Mouse (Mus musculus): ENCODE measurements around the gene Gm10778.

Gm10778 gene

DNA sequence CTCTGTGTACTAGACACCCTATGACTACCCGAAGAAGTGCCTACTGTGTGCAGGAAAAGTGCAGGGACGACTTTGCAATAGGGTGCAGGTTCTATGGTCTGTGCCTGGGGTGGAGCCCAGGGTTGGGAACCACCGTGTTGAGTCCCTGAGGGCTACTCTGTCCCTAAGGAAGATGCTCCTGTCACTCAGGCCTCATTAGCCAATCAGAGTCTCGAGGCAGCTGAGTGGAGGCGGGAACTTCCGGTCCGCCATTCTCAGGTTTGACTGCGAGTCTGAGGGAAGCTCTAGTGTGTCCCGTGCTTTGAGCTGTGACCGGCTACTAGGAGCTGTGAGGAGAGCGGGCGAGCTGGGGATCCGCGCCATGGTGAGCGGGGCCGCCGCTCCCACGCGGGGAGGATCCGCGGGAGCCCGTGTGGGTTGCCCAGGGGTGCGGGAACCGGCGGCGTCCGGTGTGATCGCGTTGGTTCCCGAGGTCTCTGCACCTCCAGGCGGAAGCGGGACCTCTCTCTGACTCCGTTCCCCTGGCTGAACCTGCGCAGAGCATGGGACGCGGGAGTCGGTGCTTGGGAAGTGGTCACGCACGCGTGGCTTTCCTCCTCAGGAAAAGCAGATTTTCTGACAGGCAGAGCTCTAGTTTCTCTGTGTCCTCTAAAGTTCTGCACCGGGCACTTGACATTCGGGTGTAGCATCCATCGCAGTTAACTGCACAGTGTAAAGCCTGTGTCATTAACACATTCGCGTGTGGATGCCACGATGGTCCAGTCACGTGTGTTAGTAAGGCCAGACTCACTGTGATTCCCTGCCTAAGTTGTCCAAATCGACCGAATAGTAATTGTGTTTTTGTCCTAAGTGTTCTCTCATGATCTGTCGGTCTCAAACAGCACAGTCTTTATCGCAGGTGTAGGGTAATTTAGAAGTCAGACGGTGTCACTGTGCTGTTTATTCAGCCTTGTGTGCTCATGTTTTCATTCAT lies at the start of gene Gm10778:
Gene Gm10778, plus strand, starts transcription at position 257 of the 973 bp plus-strand sequence.
- DNase-seq (ENCODE audit: extremely low read depth, insufficient read length, low spot score), result peak; percentile 84

DNA sequence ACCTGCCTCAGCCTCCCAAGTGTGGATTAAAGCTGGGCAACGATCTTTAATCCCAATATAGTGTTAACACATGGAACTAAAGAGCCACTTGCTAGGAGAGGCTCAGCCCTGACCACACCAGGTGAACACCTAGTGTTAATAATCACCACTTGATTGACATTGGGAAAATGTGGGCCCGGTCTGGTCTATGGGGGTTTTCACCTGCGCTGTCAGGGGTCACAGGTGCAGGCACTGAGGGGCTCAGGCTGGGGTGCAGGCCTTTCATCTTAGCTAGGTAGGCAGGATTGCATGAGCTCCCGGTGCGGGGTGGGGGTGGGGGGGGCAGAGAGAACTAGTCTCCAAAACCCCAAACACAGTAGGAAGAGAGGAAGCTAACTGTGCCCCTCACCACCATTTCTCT lies 49.2 kb upstream of the Gm10778 start:
- no peak for DNase-seq (ENCODE audit: extremely low read depth, insufficient read length, low spot score)

DNA sequence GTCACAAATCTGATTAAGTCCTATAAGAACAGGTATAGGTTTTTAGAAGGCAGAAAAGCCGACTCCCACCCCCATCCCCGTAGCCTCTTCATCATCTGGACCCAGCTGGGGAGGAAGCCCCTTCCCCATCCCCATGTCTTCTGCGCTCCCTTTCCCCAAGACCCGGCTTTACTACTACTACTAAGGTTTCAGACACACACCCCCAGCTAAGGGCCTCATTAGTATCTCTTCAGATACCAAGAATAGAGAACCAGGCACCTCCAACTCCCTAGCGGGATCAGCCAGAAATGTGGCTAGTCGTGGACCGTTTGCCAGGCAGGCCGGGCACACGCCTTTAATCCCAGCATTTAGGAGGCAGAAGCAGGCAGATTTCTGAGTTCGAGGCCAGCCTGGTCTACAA lies 48.8 kb upstream of the Gm10778 start:
- DNase-seq (ENCODE audit: extremely low read depth, insufficient read length, low spot score), result no peak

DNA sequence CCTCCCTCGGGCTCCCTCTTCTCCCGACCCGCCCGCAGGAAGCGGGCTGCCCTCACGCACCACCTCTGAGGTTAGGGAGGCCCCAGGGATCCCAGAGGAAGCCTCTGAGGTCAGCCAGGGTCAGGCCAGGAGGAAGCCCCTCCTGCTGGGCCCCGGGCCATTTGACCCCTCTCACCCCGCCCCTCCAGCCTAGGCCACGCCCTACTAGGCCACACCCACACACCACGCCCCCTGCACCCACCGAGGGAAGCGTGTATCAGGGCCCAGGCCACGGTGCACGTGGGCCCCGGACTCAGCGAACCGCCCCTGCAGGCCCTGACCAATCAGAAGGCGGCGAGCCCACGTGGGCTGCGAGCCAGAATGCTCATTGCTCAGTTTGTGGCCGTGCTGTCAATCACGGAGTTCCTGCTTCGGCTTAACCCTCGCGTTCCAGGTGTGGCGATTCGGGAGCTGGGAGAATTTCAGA lies 48.1 kb upstream of the Gm10778 start, which contains the start of gene Tle6:
Gene Tle6, minus strand, starts transcription at position 336 of the 466 bp plus-strand sequence.
- peak; percentile 84 for DNase-seq (ENCODE audit: extremely low read depth, insufficient read length, low spot score)

DNA sequence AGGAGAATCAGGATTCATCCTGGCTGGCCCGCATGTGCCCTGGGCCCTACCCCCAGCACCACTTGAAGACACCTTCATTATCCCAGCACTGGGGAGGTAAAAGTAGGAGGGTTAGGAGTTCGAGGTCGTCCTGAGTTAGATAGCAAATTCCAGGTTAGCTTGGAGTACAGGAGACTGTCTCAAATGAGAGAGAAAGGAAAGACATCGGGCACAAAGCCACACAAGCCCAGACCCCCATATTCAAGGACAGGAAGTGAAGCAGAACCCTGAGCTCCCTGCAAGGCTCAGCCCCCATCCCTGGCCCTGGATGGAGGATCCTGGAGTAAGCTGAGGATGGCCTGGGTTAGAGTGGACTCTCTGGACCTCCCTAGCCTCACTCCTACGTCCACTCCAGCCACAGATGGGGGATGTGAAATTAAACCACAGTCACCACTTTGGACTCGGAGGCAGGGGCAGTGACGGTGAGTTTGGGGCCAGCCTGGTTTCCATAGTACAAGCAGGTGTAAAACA lies 47.4 kb upstream of the Gm10778 start:
- DNase-seq (ENCODE audit: extremely low read depth, insufficient read length, low spot score), result no peak

DNA sequence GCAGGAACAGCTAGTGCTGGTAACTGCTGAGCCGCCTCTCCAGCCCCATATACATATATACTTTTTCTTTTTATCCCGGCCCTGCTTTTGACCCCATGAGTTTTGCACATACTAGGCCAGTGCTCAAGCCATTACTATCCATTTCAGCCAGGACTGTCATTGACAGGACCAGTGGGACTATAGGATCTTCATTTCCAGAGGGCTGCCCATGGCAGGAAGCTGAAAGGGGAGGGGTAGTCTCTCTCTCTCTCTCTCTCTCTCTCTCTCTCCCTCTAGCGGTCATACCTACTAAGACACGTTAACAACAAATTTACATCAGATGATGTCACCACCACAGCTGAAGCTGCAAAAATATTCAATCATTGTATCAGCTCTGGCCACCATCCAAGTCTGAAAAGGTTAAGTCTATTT lies 46.1 kb upstream of the Gm10778 start:
- no peak for DNase-seq (ENCODE audit: extremely low read depth, insufficient read length, low spot score)

DNA sequence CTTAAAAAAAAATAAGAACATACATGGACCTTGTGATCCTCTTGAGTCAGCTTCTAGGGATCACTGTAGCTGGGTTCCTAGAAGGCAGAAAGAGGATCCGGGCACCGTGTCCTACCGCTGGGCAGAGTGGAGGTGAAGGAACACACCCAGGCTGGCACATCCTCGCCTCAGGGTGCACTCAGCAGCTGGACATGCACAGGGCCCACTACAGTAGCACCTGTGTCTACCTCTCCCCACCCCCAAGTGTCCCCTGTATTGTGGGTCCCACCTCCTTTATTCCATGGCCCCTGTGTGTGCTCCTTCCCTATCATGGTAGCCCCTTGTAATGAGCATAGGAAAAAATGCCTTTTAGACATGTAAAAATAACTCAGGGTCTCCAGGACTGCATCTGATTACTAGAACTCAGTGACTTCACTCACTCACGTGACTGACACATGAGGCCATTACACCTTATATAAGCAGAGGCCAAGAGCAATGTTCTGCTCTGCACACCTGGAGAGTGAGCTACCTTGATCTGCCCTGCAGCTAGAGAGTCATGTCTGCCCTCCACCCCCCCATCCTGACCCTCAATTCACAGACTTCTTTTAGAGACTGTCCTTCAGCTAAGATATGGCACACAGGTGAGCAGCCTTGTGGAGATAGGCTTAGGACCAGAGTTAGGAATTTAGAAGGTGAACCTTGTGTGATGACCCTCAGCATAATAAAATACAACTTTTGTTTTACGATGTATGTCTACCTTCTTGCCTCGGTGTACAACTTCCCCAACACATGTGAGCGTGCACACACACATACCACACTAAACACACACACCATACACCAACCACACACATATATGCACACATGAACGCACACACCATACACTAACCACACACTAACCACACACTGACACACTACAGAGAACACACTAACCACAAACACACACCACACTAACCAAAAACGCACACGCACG lies 44.6 kb upstream of the Gm10778 start:
- DNase-seq (ENCODE audit: extremely low read depth, insufficient read length, low spot score), result no peak

DNA sequence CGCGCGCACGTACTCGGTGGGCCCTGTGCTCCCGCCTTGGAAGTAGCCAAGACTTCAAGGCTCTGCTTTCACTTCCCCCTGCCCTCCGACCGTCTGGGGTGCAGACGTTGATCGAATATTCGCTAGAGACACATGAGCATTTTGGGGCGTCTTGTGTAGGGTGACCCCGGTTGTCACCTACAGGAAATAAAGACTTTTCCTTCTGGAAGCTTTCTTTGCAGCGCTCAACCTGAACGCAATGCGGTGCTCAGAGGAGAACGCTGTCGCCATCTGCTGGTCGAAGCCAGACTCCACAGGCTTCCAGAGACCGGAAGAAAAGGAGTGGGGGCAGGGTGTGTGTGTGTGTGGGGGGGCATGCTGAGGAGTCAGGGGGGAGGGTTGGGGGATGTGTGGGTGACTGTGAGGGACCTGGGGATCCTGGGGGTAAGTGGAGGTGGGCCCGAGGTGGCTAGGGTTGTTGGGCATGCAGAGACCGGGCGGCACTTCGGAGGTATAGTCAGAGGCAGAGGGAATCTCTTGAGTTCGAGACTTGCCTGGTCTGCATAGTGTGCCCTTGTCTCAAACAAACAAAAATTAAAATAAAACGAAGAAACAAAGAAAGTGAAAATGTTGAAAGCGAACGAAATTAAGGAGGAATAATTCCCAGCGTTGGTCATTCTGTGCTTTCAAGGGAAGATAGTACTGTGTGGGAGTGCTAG lies 43.7 kb upstream of the Gm10778 start:
- peak; percentile 76 for DNase-seq (ENCODE audit: extremely low read depth, insufficient read length, low spot score)

DNA sequence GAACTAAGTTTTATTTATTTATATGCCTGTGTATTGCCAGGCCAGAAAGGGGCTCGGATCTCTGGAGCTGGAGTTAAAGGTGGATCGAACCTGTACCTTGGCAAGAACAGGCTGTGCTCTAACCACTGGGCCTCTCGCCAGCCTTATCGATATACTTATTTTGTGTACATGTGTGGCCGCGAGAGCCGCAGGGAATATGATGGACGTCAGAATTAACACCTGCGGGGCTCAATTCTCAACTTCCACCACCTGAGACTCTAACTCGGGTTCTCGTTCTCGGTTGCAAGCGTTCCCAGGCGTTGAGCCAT lies 43.2 kb upstream of the Gm10778 start:
- no peak for DNase-seq (ENCODE audit: extremely low read depth, insufficient read length, low spot score)

DNA sequence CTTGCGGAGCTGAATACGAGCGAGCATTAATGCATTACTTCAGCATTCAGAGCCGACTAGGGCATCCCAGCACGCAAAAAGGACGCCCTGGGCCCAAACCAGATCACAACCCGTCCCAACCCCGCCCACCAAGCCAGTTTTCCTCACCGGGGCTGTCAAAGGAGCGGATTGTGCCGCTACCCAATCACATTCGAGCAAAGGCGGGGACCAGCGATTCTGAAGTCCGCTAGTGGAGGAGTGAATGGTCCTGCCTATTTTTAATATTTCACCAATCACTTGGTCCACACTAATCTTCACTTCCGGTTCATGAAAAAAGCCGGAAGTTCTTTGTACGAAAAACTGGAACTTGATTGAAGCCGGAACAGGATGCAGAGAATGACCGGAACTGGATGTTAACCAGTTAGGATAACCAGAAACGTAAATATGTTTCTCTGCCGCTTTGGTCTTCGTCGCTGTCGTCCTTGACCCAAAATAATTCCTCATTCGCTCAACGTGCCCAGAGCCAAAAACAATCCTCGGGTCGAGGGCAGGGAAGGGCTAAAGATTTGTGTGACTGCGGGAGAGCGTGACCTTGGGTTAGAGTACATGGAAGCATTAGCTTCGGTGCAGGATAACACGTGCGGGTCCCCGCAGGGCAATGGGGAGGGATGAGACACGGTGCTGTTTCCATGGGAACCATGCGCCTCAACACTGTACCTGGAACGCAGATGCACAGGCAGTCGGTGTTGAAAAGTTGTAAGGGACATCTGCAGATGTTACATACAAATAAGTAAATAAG lies 42.7 kb upstream of the Gm10778 start, which contains the start of gene BC025920:
Gene BC025920, plus strand, starts transcription at position 297 of the 778 bp plus-strand sequence.
- DNase-seq (ENCODE audit: extremely low read depth, insufficient read length, low spot score), result peak; percentile 91

DNA sequence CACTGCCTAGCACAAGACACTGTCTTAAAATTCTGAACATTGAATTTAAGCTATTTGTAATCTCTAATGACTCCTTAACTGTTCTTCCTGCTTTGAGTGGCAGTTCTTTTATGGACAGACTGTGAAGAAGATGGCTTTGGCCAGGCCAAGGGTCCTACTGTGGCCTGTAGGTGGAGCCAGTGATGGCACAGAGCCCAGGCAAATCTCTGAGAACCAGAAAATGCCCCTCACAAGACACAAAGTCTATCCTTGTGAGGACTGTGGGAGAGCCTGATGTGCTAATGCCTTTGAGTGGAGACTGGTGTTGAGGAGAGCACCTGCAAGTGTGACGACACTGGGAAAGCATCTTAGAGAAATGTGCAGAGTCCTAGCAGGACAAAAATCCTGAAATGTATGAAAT lies 40.6 kb upstream of the Gm10778 start:
- no peak for DNase-seq (ENCODE audit: extremely low read depth, insufficient read length, low spot score)

DNA sequence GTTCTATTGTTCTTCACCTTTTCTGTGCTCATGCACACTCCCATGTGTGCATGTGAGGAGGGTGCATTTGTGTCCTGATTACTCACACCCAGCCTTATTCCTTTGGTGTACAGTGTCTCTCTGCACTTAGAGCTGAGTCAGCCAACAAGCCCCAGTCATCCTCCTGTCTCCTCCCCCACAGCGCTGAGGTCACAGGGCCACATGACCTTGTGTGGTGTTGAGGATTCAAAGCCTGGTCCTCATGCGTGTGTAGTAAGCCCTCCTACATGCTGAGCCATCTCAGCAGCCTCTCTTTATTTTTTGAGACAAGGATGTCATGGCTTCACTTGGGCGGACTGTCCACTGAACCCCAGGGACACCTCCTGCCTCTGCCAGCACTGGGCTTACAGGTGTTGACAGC lies 36.1 kb upstream of the Gm10778 start:
- peak; percentile 58 for DNase-seq (ENCODE audit: extremely low read depth, insufficient read length, low spot score)

DNA sequence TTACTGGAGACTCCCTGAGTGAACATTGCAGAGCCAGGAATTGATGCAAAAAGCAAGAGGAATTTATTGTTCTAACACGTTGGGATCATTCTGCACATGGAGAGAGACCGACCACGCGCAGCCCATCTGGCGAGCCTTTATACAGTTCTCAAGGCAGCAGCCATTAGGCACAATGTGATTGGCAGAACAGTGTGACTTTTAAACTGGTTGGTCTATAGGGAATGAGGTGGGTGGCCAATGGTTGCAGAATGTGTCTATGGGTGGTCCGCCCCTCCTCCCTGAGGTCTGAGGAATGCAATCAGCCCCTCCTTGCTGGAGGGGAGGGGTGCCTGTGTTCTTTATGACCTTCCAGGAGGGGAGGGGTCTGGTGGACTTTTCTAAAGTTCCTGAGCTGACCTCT lies 33.4 kb upstream of the Gm10778 start:
- DNase-seq (ENCODE audit: extremely low read depth, insufficient read length, low spot score), result no peak

DNA sequence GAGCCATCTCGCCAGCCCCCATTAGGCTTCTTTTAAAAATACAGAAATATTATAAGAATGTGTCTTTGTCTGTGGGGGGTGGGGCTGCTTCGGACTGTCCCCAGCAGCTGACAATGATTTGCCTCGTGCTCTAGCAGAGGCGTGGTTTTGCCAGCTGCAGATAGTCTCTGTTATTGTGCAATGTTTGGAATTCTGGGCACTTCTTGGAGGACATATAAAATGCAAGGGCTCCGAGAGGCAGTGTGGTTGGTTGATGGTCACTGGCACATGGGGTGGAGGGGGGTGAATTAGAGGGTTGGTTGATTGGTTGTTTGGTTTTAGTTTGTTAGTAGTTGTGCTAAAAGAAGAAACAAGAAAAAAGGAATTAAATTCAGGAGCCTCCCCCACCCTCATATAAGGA lies 28.9 kb upstream of the Gm10778 start:
- DNase-seq (ENCODE audit: extremely low read depth, insufficient read length, low spot score), result no peak

DNA sequence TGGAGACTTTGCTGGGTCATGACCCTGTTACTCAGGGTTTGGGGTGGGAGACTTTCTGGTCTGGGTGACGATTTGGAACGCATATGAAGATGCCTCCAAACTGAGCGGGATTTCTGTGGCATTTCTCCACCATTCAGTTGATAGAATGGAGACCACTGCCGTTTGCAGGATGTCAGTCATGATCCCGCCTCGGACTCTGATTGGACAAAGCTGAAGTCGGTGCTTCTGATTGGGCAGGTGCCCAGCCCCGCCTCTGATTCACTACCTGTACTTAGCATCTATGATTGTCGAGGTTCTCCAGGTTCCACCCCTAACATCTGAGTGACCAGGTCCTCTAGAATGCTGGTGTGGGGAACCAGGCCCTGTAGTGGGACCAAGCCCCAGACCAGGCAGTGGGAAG lies 28.1 kb upstream of the Gm10778 start:
- no peak for DNase-seq (ENCODE audit: extremely low read depth, insufficient read length, low spot score)

DNA sequence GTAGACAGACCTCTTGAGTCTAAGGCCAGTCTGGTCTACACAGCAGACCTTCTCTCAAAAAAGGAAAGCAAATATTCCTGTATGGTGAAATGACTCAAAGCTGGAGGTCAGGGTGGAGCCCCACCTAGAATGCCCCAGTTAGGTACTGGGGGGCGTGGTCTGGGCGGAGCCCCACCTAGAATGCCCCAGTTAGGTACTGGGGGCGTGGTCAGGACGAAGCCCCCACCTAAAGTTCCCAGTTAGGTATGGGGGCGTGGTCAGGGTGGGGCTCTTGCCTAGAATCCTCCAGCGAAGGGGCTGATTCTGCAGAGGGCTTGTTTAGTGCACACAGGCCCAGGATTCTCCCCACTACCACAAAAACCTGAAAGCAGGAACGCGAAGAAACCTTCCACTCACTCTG lies 25.4 kb upstream of the Gm10778 start:
- DNase-seq (ENCODE audit: extremely low read depth, insufficient read length, low spot score), result no peak

DNA sequence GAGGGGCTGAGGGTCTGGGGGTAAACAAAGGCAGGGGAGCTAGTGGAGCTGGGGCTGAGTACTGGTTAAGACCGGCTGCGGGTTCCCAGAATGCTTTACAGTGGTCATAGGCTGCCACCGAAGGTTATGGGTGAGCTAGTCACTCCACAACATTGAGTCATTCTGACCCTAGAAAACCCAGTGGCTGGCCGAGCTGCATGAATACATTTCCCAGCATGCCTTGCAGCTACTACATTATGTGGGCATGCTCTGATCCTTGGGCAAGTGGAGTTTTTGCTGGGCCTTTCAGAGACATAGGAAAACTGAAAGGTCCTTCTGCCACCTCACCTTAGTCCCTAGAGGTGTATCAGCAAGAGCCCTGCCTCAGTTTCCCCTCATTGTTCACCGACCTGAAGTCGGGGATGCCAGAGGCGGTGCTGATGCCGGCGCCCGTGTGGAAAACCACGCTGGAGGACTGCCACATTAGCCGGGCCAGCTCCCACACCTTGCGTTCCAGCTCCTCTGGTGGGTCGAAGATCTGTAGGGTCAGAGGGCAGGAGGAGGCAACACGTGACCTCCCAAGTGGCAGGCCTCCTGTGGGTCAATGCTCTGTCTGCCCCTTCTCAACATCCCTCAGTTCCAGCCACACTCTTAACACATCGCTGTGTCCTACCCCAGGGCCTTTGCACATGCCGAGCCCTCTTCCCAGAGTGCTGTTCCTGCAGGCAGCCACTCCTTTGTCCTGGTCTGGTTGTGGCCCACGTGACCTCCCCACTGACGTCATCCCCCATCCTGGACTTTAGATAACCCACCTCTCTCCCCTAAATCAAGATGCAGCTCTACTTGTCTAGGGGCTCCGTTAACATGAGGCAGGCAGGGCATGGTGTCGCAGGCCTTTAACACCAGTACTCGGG lies 22.5 kb upstream of the Gm10778 start:
- DNase-seq (ENCODE audit: extremely low read depth, insufficient read length, low spot score), result no peak

DNA sequence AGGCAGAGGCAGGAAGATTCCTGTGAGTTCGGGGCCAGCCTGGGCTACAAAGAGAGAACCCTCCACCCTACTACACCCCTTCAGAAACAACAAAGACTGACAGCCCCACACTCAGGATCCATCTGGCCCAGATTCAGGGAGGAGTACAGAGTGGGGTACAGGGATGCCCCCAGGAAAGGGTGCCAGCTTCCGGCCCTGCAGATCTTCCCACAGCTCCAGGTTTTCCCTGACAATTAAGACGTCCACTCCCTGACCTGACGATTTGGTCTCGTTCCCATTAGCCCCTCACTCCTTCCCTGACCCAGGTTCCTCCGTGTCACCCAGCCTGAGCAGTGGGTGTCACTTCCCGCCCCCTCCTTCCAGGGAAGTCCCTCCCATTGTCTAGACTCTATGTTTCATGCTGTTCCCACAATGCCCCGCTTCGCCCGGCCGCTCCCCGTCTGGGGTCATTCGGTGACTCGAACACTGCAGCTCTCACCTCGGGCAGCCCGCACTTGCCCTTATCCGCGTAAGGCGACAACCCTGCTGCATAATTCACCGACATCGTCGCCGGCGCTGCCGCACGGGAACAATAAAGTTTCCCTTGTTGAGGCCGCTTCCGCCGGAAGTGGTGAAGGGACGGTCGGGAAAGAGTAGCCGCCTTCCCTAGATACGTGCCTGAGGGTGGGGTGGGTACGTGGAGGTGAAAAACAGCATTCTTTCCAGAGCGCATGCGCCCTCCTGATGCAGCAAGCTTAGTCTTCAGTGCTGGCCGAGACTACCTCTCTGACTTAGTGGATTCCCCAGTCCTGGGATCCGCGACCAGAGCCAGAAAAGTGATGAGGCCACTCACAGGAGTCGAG lies 21.6 kb upstream of the Gm10778 start, which contains the start of gene Sirt6:
Gene Sirt6, minus strand, starts transcription at position 804 of the 842 bp plus-strand sequence.
- DNase-seq (ENCODE audit: extremely low read depth, insufficient read length, low spot score), result peak; percentile 93

All from 3134 (cell line).